Mouse (Mus musculus) cerebellum, adult 2 months (tissue): Measurements from ENCODE around the gene Tesk2. TPM values are rescaled to one million over a fixed set of nuclear protein-coding genes. Genes with fewer than 3 reads are reported as not detected.

Experiments used
- DNase-seq, 2 experiments: peaks; one replicate each; pipeline ENCODE4 v3.0.0; 2021
- H3K27ac ChIP-seq: fragments of 200-500 bp; 2 replicates; pipeline ENCODE4 v1.5.1; 2012; ENCODE audit warnings: low read length, control low read depth, inconsistent platforms; ENCODE audit not compliant: insufficient read depth
- H3K27me3 ChIP-seq: fragments of 200-500 bp; 2 replicates; pipeline ENCODE4 v1.6.1; 2012; ENCODE audit warnings: inconsistent platforms, mild to moderate bottlenecking, low read length, moderate library complexity; ENCODE audit not compliant: control insufficient read depth, insufficient read depth
- H3K4me1 ChIP-seq: fragments of 200-500 bp; 2 replicates; pipeline ENCODE4 v1.6.1; 2011; ENCODE audit warnings: low read length; ENCODE audit not compliant: control insufficient read depth, insufficient read depth
- H3K4me3 ChIP-seq: fragments of 200-500 bp; replicated peaks from 2 replicates; pipeline ENCODE3; 2011; ENCODE audit warnings: mild to moderate bottlenecking, low read depth, low read length, control low read depth; ENCODE audit not compliant: insufficient read depth
- CTCF ChIP-seq: fragments of 200-500 bp; IDR thresholded peaks from 2 replicates; pipeline ENCODE4 v1.5.1; 2011; ENCODE audit warnings: low read depth, mild to moderate bottlenecking, control low read depth, low read length, moderate library complexity, borderline replicate concordance; ENCODE audit not compliant: insufficient read depth
- POLR2A ChIP-seq: fragments of 200-500 bp; IDR thresholded peaks from 2 replicates; pipeline ENCODE4 v1.6.1; 2011; ENCODE audit warnings: low read length, control low read depth, borderline replicate concordance; ENCODE audit not compliant: insufficient read depth
- WGBS: fragments of 180-500 bp; shearing (Covaris S2); methylation state at CpG from one replicate; pipeline ENCODE4 v1.1.7; 2018; 5-methylcytosine and 5-hydroxymethylcytosine counted together
- polyA plus RNA-seq: library from polyadenylated mRNA; depleted of rRNA; stranded (reverse); fragments of >200 nt; gene quantifications from 2 replicates; pipeline ENCODE4 v1.2.3, GENCODE M21; 2012

The Tesk2 gene
- polyA plus RNA-seq, 1 experiment, result 10.0 TPM

GRCm38 (mm10) chr4:116700964-116701363, 19.8 kb upstream of the Tesk2 start:
- no peak for TF ChIP-seq CTCF
- Histone ChIP-seq H3K4me3 (no peak overlapping the region), H3K4me1 (no peaks in the 10 kb centered on the region), H3K27ac (no peak overlapping the region), H3K27me3 (no peaks in the 10 kb centered on the region)
- no peak for DNase-seq
- WGBS, result 90% methylated on average over 1 of the region's 1 CpGs

GRCm38 (mm10) chr4:116703804-116704203, 16.9 kb upstream of the Tesk2 start:
- H3K4me1 ChIP-seq, result no peaks in the 10 kb centered on the region
- DNase-seq, result peak; percentile 42 to 59
- 30% methylated on average over 6 of the region's 6 CpGs for WGBS
- no peaks in the 10 kb centered on the region for H3K27me3 ChIP-seq
- H3K27ac ChIP-seq, result no peak overlapping the region
- TF ChIP-seq CTCF, result peak; percentile 64
- no peak for TF ChIP-seq POLR2A
- no peak overlapping the region for H3K4me3 ChIP-seq

- Histone ChIP-seq H3K4me3 (peak overlapping the region; percentile 95), H3K4me1 (0 out of 2 replicates have a peak, but pooled peaks cover 3% of the 10 kb centered on the region), H3K27me3 (no peaks in the 10 kb centered on the region), H3K27ac (peak overlapping the region; percentile 89)
- TF ChIP-seq CTCF (no peak), POLR2A (no peak)
- WGBS, result 10% methylated on average over 9 of the region's 9 CpGs
- no peak for DNase-seq
Observed at GRCm38 (mm10) chr4:116707666-116708065, 13.1 kb upstream of the Tesk2 start.

- WGBS, result under 1% methylated on average over 29 of the region's 29 CpGs
- DNase-seq, result peak; percentile 91 to 98
- H3K27me3 ChIP-seq, result no peaks in the 10 kb centered on the region
- peak within 1 kb of the TSS; percentile 89 for H3K27ac ChIP-seq
- peak within 1 kb of the TSS; percentile 95 for H3K4me3 ChIP-seq
- TF ChIP-seq POLR2A (peak; percentile 81), CTCF (no peak)
- H3K4me1 ChIP-seq, result 0 out of 2 replicates have a peak, but pooled peaks cover 4% of the 10 kb centered on the region
Observed at GRCm38 (mm10) chr4:116708201-116708764, 12.5 kb upstream of the Tesk2 start, which contains the start of the genes Mmachc and Ccdc163. Gene Mmachc, minus strand, starts transcription at chr4:116708406. Gene Ccdc163, plus strand, starts transcription at chr4:116708509.

- Histone ChIP-seq H3K27ac (no peak overlapping the region), H3K4me3 (peak overlapping the region; percentile 50), H3K4me1 (0 out of 2 replicates have a peak, but pooled peaks cover 4% of the 10 kb centered on the region), H3K27me3 (no peaks in the 10 kb centered on the region)
- TF ChIP-seq POLR2A, result no peak
- TF ChIP-seq CTCF, result no peak
- WGBS, result 3% methylated on average over 9 of the region's 9 CpGs
- DNase-seq, result peak in 1 of 2 experiments; percentile 26
Observed at GRCm38 (mm10) chr4:116708791-116709390, 11.9 kb upstream of the Tesk2 start.

- whole genome bisulfite sequencing, result 89% methylated on average over 2 of the region's 2 CpGs
Observed at GRCm38 (mm10) chr4:116710154-116710553, 10.6 kb upstream of the Tesk2 start.

GRCm38 (mm10) chr4:116712536-116712935, 8.2 kb upstream of the Tesk2 start:
- H3K27me3 ChIP-seq, result no peaks in the 10 kb centered on the region
- peak; percentile 58 to 69 for DNase-seq
- no peak overlapping the region for H3K4me3 ChIP-seq
- 11% methylated on average over 1 of the region's 1 CpGs for WGBS
- TF ChIP-seq POLR2A (no peak), CTCF (no peak)
- H3K27ac ChIP-seq, result no peak overlapping the region
- 0 out of 2 replicates have a peak, but pooled peaks cover 4% of the 10 kb centered on the region for H3K4me1 ChIP-seq

More at GRCm38 (mm10) chr4:116710154-116710553, 10.6 kb upstream of the Tesk2 start:
- no peak overlapping the region for H3K4me3 ChIP-seq
- H3K4me1 ChIP-seq, result 0 out of 2 replicates have a peak, but pooled peaks cover 4% of the 10 kb centered on the region
- no peak for DNase-seq
- H3K27me3 ChIP-seq, result no peaks in the 10 kb centered on the region
- TF ChIP-seq POLR2A (no peak), CTCF (no peak)
- H3K27ac ChIP-seq, result no peak overlapping the region

GRCm38 (mm10) chr4:116719396-116719795, 1.4 kb upstream of the Tesk2 start:
- no peak for TF ChIP-seq POLR2A
- TF ChIP-seq CTCF, result peak; percentile 76
- Histone ChIP-seq H3K4me1 (no peaks in the 10 kb centered on the region), H3K27me3 (no peaks in the 10 kb centered on the region), H3K4me3 (no peak overlapping the region), H3K27ac (no peak overlapping the region)
- DNase-seq, result peak; percentile 67 to 81
- WGBS, result 10% methylated on average over 3 of the region's 3 CpGs
